Mouse (Mus musculus): ENCODE measurements around the gene Ctrb1.

Ctrb1 gene

GRCm38 (mm10) chr8:111717866-111718265 is 27.1 kb upstream of the Ctrb1 start:
- no peak for DNase-seq (ENCODE audit: extremely low spot score, low read depth, low spot score)

- DNase-seq (ENCODE audit: extremely low spot score, low read depth, low spot score) = no peak
Observed at GRCm38 (mm10) chr8:111717488-111717792, 26.6 kb upstream of the Ctrb1 start.

GRCm38 (mm10) chr8:111716603-111717487 is 26.0 kb upstream of the Ctrb1 start:
- DNase-seq (ENCODE audit: extremely low spot score, low read depth, low spot score) = no peak

GRCm38 (mm10) chr8:111715514-111715913 is 24.7 kb upstream of the Ctrb1 start:
- DNase-seq (ENCODE audit: extremely low spot score, low read depth, low spot score) = no peak

GRCm38 (mm10) chr8:111714295-111714694 is 23.5 kb upstream of the Ctrb1 start:
- no peak for DNase-seq (ENCODE audit: extremely low spot score, low read depth, low spot score)

GRCm38 (mm10) chr8:111713817-111714216 is 23.0 kb upstream of the Ctrb1 start:
- DNase-seq (ENCODE audit: extremely low spot score, low read depth, low spot score) = no peak

GRCm38 (mm10) chr8:111713291-111713690 is 22.5 kb upstream of the Ctrb1 start:
- no peak for DNase-seq (ENCODE audit: extremely low spot score, low read depth, low spot score)

GRCm38 (mm10) chr8:111712588-111712987 is 21.8 kb upstream of the Ctrb1 start:
- no peak for DNase-seq (ENCODE audit: extremely low spot score, low read depth, low spot score)

- DNase-seq (ENCODE audit: extremely low spot score, low read depth, low spot score) = no peak
Observed at GRCm38 (mm10) chr8:111712135-111712534, 21.3 kb upstream of the Ctrb1 start.

GRCm38 (mm10) chr8:111710777-111711485 is 20.1 kb upstream of the Ctrb1 start:
- DNase-seq (ENCODE audit: extremely low spot score, low read depth, low spot score) = no peak

- DNase-seq (ENCODE audit: extremely low spot score, low read depth, low spot score) = no peak
Observed at GRCm38 (mm10) chr8:111709223-111709622, 18.4 kb upstream of the Ctrb1 start.

GRCm38 (mm10) chr8:111708265-111708664 is 17.5 kb upstream of the Ctrb1 start:
- DNase-seq (ENCODE audit: extremely low spot score, low read depth, low spot score) = no peak

- no peak for DNase-seq (ENCODE audit: extremely low spot score, low read depth, low spot score)
Observed at GRCm38 (mm10) chr8:111705699-111706098, 14.9 kb upstream of the Ctrb1 start.

GRCm38 (mm10) chr8:111705222-111705621 is 14.4 kb upstream of the Ctrb1 start:
- no peak for DNase-seq (ENCODE audit: extremely low spot score, low read depth, low spot score)

GRCm38 (mm10) chr8:111704585-111704984 is 13.8 kb upstream of the Ctrb1 start:
- no peak for DNase-seq (ENCODE audit: extremely low spot score, low read depth, low spot score)

- DNase-seq (ENCODE audit: extremely low spot score, low read depth, low spot score) = no peak
Observed at GRCm38 (mm10) chr8:111701380-111701779, 10.6 kb upstream of the Ctrb1 start.

- DNase-seq (ENCODE audit: extremely low spot score, low read depth, low spot score) = no peak
Observed at GRCm38 (mm10) chr8:111700740-111701139, 9.9 kb upstream of the Ctrb1 start.

- DNase-seq (ENCODE audit: extremely low spot score, low read depth, low spot score) = no peak
Observed at GRCm38 (mm10) chr8:111700201-111700600, 9.4 kb upstream of the Ctrb1 start.

GRCm38 (mm10) chr8:111699035-111699434 is 8.2 kb upstream of the Ctrb1 start:
- DNase-seq (ENCODE audit: extremely low spot score, low read depth, low spot score) = no peak

GRCm38 (mm10) chr8:111697655-111698054 is 6.8 kb upstream of the Ctrb1 start:
- DNase-seq (ENCODE audit: extremely low spot score, low read depth, low spot score) = no peak

- no peak for DNase-seq (ENCODE audit: extremely low spot score, low read depth, low spot score)
Observed at GRCm38 (mm10) chr8:111695441-111695840, 4.6 kb upstream of the Ctrb1 start.

- DNase-seq (ENCODE audit: extremely low spot score, low read depth, low spot score) = no peak
Observed at GRCm38 (mm10) chr8:111693261-111693741, 2.5 kb upstream of the Ctrb1 start.

All from hindlimb bud, embryonic 11.5 days (tissue).